Mouse (Mus musculus): Measurements from ENCODE around the gene Pyroxd2.

DNA sequence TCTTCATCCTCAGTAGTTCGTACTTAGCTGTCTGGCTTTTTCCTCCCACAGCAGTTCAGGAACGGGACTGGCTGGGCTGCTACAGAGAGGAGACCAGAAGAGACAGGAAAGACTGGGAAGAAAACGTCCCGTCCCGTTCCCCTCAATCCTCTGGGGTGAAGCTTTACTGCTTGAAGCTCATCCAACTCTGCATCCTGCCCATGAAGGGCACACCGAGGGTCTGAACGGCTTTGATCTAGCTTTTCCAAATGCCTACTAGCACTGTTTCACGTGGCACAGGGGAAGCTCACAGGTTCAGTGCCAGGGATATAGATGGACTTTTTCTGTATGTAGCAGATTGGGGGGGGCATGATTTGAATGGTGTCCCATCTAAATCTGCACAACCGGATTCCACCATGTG is 43.2 kb upstream of the Pyroxd2 start:
- TF ChIP-seq CTCF (conservative IDR thresholded peaks at IDR 0.05; ENCODE audit: low read length) (no peak), NANOG (IDR thresholded peaks at IDR 0.05; ENCODE audit: borderline replicate concordance, low read length) (no peak)
